Comparison of ENCODE assay signal across 8 mouse cellular contexts in genomic region chr11:95876296-95876695, GRCm38 (mm10). TPM values are rescaled to one million over a fixed set of nuclear protein-coding genes. Genes with fewer than 3 reads are reported as not detected.
A peak's percentile ranks its signal among the peaks of the same experiment; 100 is the strongest.
DNase-seq lines count a peak whose midpoint lies in the region; ATAC-seq and TF ChIP-seq lines count a peak whose summit lies in the region.

No protein-coding gene starts in this region.

- peak; percentile 73; the same call in 1 of the 2 replicates for TF ChIP-seq CTCF in spleen, adult 2 months (IDR thresholded peaks at IDR 0.05; ENCODE audit: extremely low read depth, insufficient read depth, insufficient read length, insufficient replicate concordance)

- H3K9ac ChIP-seq in forebrain, embryonic 14.5 days (ENCODE audit: low read length): no peak overlapping the region

- ATAC-seq in forebrain, embryonic 14.5 days: no peak
- ATAC-seq in megakaryocyte progenitor cell, adult 5-6 weeks (replicated peaks; ENCODE audit: poor library complexity): peak; percentile 79

- 14% methylated on average over 7 of the region's 7 CpGs for WGBS in forebrain, embryonic 14.5 days
- WGBS in spleen, adult 2 months: 28% methylated on average over 7 of the region's 7 CpGs

- DNase-seq in cerebellum, postnatal 14 days: peak; percentile 79 to 88
- DNase-seq in cerebellum, adult 11-12 months: no peak
- peak; percentile 65 for DNase-seq in A20 (ENCODE audit: low read depth, low spot score)
- peak; percentile 72 for DNase-seq in adrenal gland, postnatal 25 days
- peak; percentile 79 for DNase-seq in forebrain, embryonic 14.5 days (ENCODE audit: low spot score)
- peak; percentile 84 to 85 for DNase-seq in kidney, postnatal 4 days
- DNase-seq in spleen, adult 2 months (ENCODE audit: low read depth in 1 of 2, low spot score in 2 of 2): peak in 1 of 2 experiments; percentile 51

- H3K4me1 ChIP-seq in forebrain, embryonic 14.5 days (ENCODE audit: control insufficient read depth, insufficient read depth, low read length): no peaks in the 10 kb centered on the region
- H3K4me1 ChIP-seq in spleen, adult 2 months (ENCODE audit: control insufficient read depth, insufficient read depth, insufficient read length): no peaks in the 10 kb centered on the region

- H3K4me3 ChIP-seq in forebrain, embryonic 14.5 days (ENCODE audit: low read depth, low read length): no peak overlapping the region
- no peak overlapping the region for H3K4me3 ChIP-seq in spleen, adult 2 months (ENCODE audit: extremely low read depth, insufficient read depth, insufficient read length)

- no peaks in the 10 kb centered on the region for H3K27me3 ChIP-seq in forebrain, embryonic 14.5 days (replicated peaks; ENCODE audit: control insufficient read depth, insufficient read depth, low read length)
- no peaks in the 10 kb centered on the region for H3K27me3 ChIP-seq in spleen, adult 2 months (ENCODE audit: control insufficient read depth, insufficient read depth, low read length)

- H3K4me2 ChIP-seq in forebrain, embryonic 14.5 days (ENCODE audit: low read length): no peak overlapping the region

- H3K36me3 ChIP-seq in forebrain, embryonic 14.5 days (ENCODE audit: control insufficient read depth, insufficient read depth, low read length): no peaks in the 10 kb centered on the region
- H3K36me3 ChIP-seq in spleen, adult 2 months (ENCODE audit: control insufficient read depth, insufficient read depth, low read length): no peaks in the 10 kb centered on the region

- no peaks in the 10 kb centered on the region for H3K9me3 ChIP-seq in forebrain, embryonic 14.5 days (replicated peaks; ENCODE audit: control insufficient read depth, low read length)

- H3K27ac ChIP-seq in forebrain, embryonic 14.5 days (ENCODE audit: low read depth, low read length): no peak overlapping the region
- H3K27ac ChIP-seq in spleen, adult 2 months (ENCODE audit: insufficient read depth, low read length): no peak overlapping the region

- TF ChIP-seq POLR2A in spleen, adult 2 months (IDR thresholded peaks at IDR 0.05; ENCODE audit: low read depth, low read length): no peak

RNA-seq across cellular contexts. Expression of gene Abi3, which starts 34.0 kb away (rescaled TPM):
- total RNA-seq in adrenal gland, postnatal 25 days (2021): 15.2 and 16.7 TPM in 2 replicates
- 0.50 and 1.1 TPM in 2 replicates for polyA plus RNA-seq in forebrain, embryonic 14.5 days (2014; fragmentation: Nextera tagmentation; extraction: Ambion mirVana)
- 1.5 and 5.0 TPM in 2 replicates for total RNA-seq in megakaryocyte progenitor cell, adult 5-6 weeks (2015)
- 1.8 and 3.0 TPM in 2 replicates for total RNA-seq in megakaryocyte progenitor cell, adult 5-6 weeks (2017)
- polyA plus RNA-seq in spleen, adult 2 months (2012; rRNA removed): 166 and 238 TPM in 2 replicates

RNA-seq across cellular contexts. Expression of gene B4galnt2, which starts 38.4 kb away (rescaled TPM):
- total RNA-seq in adrenal gland, postnatal 25 days (2021): not detected in 2 replicates
- not detected in 2 replicates for polyA plus RNA-seq in forebrain, embryonic 14.5 days (2014; fragmentation: Nextera tagmentation; extraction: Ambion mirVana)
- not detected in 2 replicates for total RNA-seq in megakaryocyte progenitor cell, adult 5-6 weeks (2015)
- total RNA-seq in megakaryocyte progenitor cell, adult 5-6 weeks (2017): not detected in 2 replicates
- polyA plus RNA-seq in spleen, adult 2 months (2012; rRNA removed): not detected in 2 replicates

RNA-seq across cellular contexts. Expression of gene Gngt2, which starts 39.3 kb away (rescaled TPM):
- 16.2 and 20.1 TPM in 2 replicates for total RNA-seq in adrenal gland, postnatal 25 days (2021)
- polyA plus RNA-seq in forebrain, embryonic 14.5 days (2014; fragmentation: Nextera tagmentation; extraction: Ambion mirVana): 2.1 and 2.7 TPM in 2 replicates
- 4.3 and 9.3 TPM in 2 replicates for total RNA-seq in megakaryocyte progenitor cell, adult 5-6 weeks (2015)
- total RNA-seq in megakaryocyte progenitor cell, adult 5-6 weeks (2017): 4.0 TPM in 2 replicates
- 28.3 and 30.4 TPM in 2 replicates for polyA plus RNA-seq in spleen, adult 2 months (2012; rRNA removed)

RNA-seq across cellular contexts. Expression of gene Phospho1, which starts 52.0 kb away (rescaled TPM):
- total RNA-seq in adrenal gland, postnatal 25 days (2021): 133 and 225 TPM in 2 replicates
- not detected in 2 replicates for polyA plus RNA-seq in forebrain, embryonic 14.5 days (2014; fragmentation: Nextera tagmentation; extraction: Ambion mirVana)
- total RNA-seq in megakaryocyte progenitor cell, adult 5-6 weeks (2015): 0.47 and 1.3 TPM in 2 replicates
- 0.62 TPM in 1 of 2 replicates, not detected in the other for total RNA-seq in megakaryocyte progenitor cell, adult 5-6 weeks (2017)
- 34.5 and 42.5 TPM in 2 replicates for polyA plus RNA-seq in spleen, adult 2 months (2012; rRNA removed)
